Mouse (Mus musculus): ENCODE results near the gene Phf21a. TPM values are rescaled to one million over a fixed set of nuclear protein-coding genes. Genes with fewer than 3 reads are reported as not detected.
"Not testable (repeated sequence)": the region's sequence is repeated elsewhere in the genome, so short reads cannot be mapped to it uniquely, and the experiment has no call there.

Phf21a gene
- polyA plus RNA-seq, 1 experiment = 36.8 TPM

GRCm38 (mm10) chr2:92390206-92390930 is 297.5 kb downstream of the Phf21a start:
- no peak overlapping the region for H3K4me3 ChIP-seq (ENCODE audit: insufficient read depth, low read depth, low read length)
- H3K36me3 ChIP-seq (ENCODE audit: control insufficient read depth, insufficient read depth, low read length) = no peaks in the 10 kb centered on the region
- no peaks in the 10 kb centered on the region; the same call in 1 of the 2 replicates for H3K4me1 ChIP-seq (ENCODE audit: control insufficient read depth, insufficient read depth, low read length)
- H3K27me3 ChIP-seq (replicated peaks; ENCODE audit: control insufficient read depth, insufficient read depth, low read length) = no peaks in the 10 kb centered on the region
- H3K27ac ChIP-seq (ENCODE audit: insufficient read depth, low read depth, low read length) = no peak overlapping the region
- WGBS = 68% methylated on average over 6 of the region's 6 CpGs
- TF ChIP-seq POLR2A (IDR thresholded peaks at IDR 0.05; ENCODE audit: low read depth, low read length) (no peak), CTCF (conservative IDR thresholded peaks at IDR 0.05; ENCODE audit: insufficient read depth, insufficient read length, low read depth, low read length) (no peak)
- peak; percentile 49 for DNase-seq

- Histone ChIP-seq H3K4me3 (ENCODE audit: insufficient read depth, low read depth, low read length) (no peak overlapping the region), H3K36me3 (ENCODE audit: control insufficient read depth, insufficient read depth, low read length) (no peaks in the 10 kb centered on the region), H3K27me3 (replicated peaks; ENCODE audit: control insufficient read depth, insufficient read depth, low read length) (no peaks in the 10 kb centered on the region), H3K4me1 (ENCODE audit: control insufficient read depth, insufficient read depth, low read length) (no peaks in the 10 kb centered on the region; the same call in 1 of the 2 replicates), H3K27ac (ENCODE audit: insufficient read depth, low read depth, low read length) (no peak overlapping the region)
- WGBS = 85% methylated on average over 8 of the region's 8 CpGs
- DNase-seq = no peak
- TF ChIP-seq CTCF (conservative IDR thresholded peaks at IDR 0.05; ENCODE audit: insufficient read depth, insufficient read length, low read depth, low read length) (no peak), POLR2A (IDR thresholded peaks at IDR 0.05; ENCODE audit: low read depth, low read length) (no peak)
Measured at GRCm38 (mm10) chr2:92391116-92391515, 298.2 kb downstream of the Phf21a start.

- Histone ChIP-seq H3K27me3 (replicated peaks; ENCODE audit: control insufficient read depth, insufficient read depth, low read length) (no peaks in the 10 kb centered on the region), H3K36me3 (ENCODE audit: control insufficient read depth, insufficient read depth, low read length) (no peaks in the 10 kb centered on the region), H3K4me1 (ENCODE audit: control insufficient read depth, insufficient read depth, low read length) (no peaks in the 10 kb centered on the region; the same call in 1 of the 2 replicates), H3K27ac (ENCODE audit: insufficient read depth, low read depth, low read length) (no peak overlapping the region), H3K4me3 (ENCODE audit: insufficient read depth, low read depth, low read length) (peak overlapping the region; percentile 34; the same call in 1 of the 2 replicates)
- TF ChIP-seq CTCF (conservative IDR thresholded peaks at IDR 0.05; ENCODE audit: insufficient read depth, insufficient read length, low read depth, low read length) = no peak
- no peak for TF ChIP-seq POLR2A (IDR thresholded peaks at IDR 0.05; ENCODE audit: low read depth, low read length)
- 32% methylated on average over 11 of the region's 11 CpGs for WGBS
- DNase-seq = no peak
Measured at GRCm38 (mm10) chr2:92391703-92392317, 298.9 kb downstream of the Phf21a start.

- H3K27me3 ChIP-seq (replicated peaks; ENCODE audit: control insufficient read depth, insufficient read depth, low read length) = no peaks in the 10 kb centered on the region
- TF ChIP-seq POLR2A (IDR thresholded peaks at IDR 0.05; ENCODE audit: low read depth, low read length) = no peak
- TF ChIP-seq CTCF (conservative IDR thresholded peaks at IDR 0.05; ENCODE audit: insufficient read depth, insufficient read length, low read depth, low read length) = no peak
- H3K27ac ChIP-seq (ENCODE audit: insufficient read depth, low read depth, low read length) = no peak overlapping the region
- H3K4me3 ChIP-seq (ENCODE audit: insufficient read depth, low read depth, low read length) = peak overlapping the region; percentile 34; the same call in 1 of the 2 replicates
- H3K4me1 ChIP-seq (ENCODE audit: control insufficient read depth, insufficient read depth, low read length) = no peaks in the 10 kb centered on the region; the same call in 1 of the 2 replicates
- 18% methylated on average over 26 of the region's 26 CpGs for WGBS
- no peaks in the 10 kb centered on the region for H3K36me3 ChIP-seq (ENCODE audit: control insufficient read depth, insufficient read depth, low read length)
- DNase-seq = no peak
Measured at GRCm38 (mm10) chr2:92392318-92393264, 299.7 kb downstream of the Phf21a start.

- no peaks in the 10 kb centered on the region for H3K27me3 ChIP-seq (replicated peaks; ENCODE audit: control insufficient read depth, insufficient read depth, low read length)
- TF ChIP-seq POLR2A (IDR thresholded peaks at IDR 0.05; ENCODE audit: low read depth, low read length) = no peak
- no peaks in the 10 kb centered on the region for H3K4me1 ChIP-seq (ENCODE audit: control insufficient read depth, insufficient read depth, low read length)
- no peaks in the 10 kb centered on the region for H3K36me3 ChIP-seq (ENCODE audit: control insufficient read depth, insufficient read depth, low read length)
- DNase-seq = no peak
- H3K27ac ChIP-seq (ENCODE audit: insufficient read depth, low read depth, low read length) = no peak overlapping the region
- WGBS = 90% methylated on average over 3 of the region's 3 CpGs
- H3K4me3 ChIP-seq (ENCODE audit: insufficient read depth, low read depth, low read length) = no peak overlapping the region
Measured at GRCm38 (mm10) chr2:92395535-92395934, 302.6 kb downstream of the Phf21a start.

- Histone ChIP-seq H3K4me1 (ENCODE audit: control insufficient read depth, insufficient read depth, low read length) (peaks cover 6% of the 10 kb centered on the region; the same call in 1 of the 2 replicates), H3K27ac (ENCODE audit: insufficient read depth, low read depth, low read length) (no peak overlapping the region), H3K36me3 (ENCODE audit: control insufficient read depth, insufficient read depth, low read length) (no peaks in the 10 kb centered on the region), H3K4me3 (ENCODE audit: insufficient read depth, low read depth, low read length) (no peak overlapping the region), H3K27me3 (replicated peaks; ENCODE audit: control insufficient read depth, insufficient read depth, low read length) (no peaks in the 10 kb centered on the region)
- TF ChIP-seq CTCF (conservative IDR thresholded peaks at IDR 0.05; ENCODE audit: insufficient read depth, insufficient read length, low read depth, low read length) = no peak
- TF ChIP-seq POLR2A (IDR thresholded peaks at IDR 0.05; ENCODE audit: low read depth, low read length) = no peak
- 82% methylated on average over 1 of the region's 1 CpGs for WGBS
- no peak for DNase-seq
Measured at GRCm38 (mm10) chr2:92397436-92397835, 304.5 kb downstream of the Phf21a start.

- not testable (repeated sequence) for H3K27me3 ChIP-seq (replicated peaks; ENCODE audit: control insufficient read depth, insufficient read depth, low read length); H3K36me3 ChIP-seq (ENCODE audit: control insufficient read depth, insufficient read depth, low read length); H3K27ac ChIP-seq (ENCODE audit: insufficient read depth, low read depth, low read length); DNase-seq; H3K4me3 ChIP-seq (ENCODE audit: insufficient read depth, low read depth, low read length)
- WGBS = 84% methylated on average over 4 of the region's 4 CpGs
- peaks cover 17% of the 10 kb centered on the region; the same call in 1 of the 2 replicates for H3K4me1 ChIP-seq (ENCODE audit: control insufficient read depth, insufficient read depth, low read length)
Measured at GRCm38 (mm10) chr2:92399877-92400276, 307.0 kb downstream of the Phf21a start.

Data from kidney, adult 2 months (tissue).